Mouse (Mus musculus) heart, embryonic 12.5 days (tissue): Measurements from ENCODE around the gene Cdh18. TPM values are rescaled to one million over a fixed set of nuclear protein-coding genes. Genes with fewer than 3 reads are reported as not detected.
"Not testable (repeated sequence)": the region's sequence is repeated elsewhere in the genome, so short reads cannot be mapped to it uniquely, and the experiment has no call there.

Experiments used
- ATAC-seq: fragments of 200-750 bp; cut with Nextera tagmentation; 2 replicates; pipeline ENCODE4 v1.8.0; 2017; ENCODE audit warnings: moderate TSS enrichment, moderate library complexity; ENCODE audit not compliant: insufficient number of reproducible peaks, low FRiP score
- H3K27ac ChIP-seq: fragments of 300-500 bp; sonication (generic); 2 replicates; pipeline ENCODE4 v1.5.1; 2016; ENCODE audit warnings: mild to moderate bottlenecking, moderate library complexity; ENCODE audit not compliant: poor library complexity, severe bottlenecking
- H3K27me3 ChIP-seq: fragments of 300-500 bp; sonication (generic); replicated peaks from 2 replicates; pipeline ENCODE4 v1.6.1; 2016; ENCODE audit warnings: mild to moderate bottlenecking, moderate library complexity
- H3K36me3 ChIP-seq: fragments of 300-500 bp; sonication (generic); 2 replicates; pipeline ENCODE4 v1.6.1; 2016; ENCODE audit warnings: mild to moderate bottlenecking, moderate library complexity
- H3K4me1 ChIP-seq: fragments of 300-500 bp; sonication (generic); replicated peaks from 2 replicates; pipeline ENCODE4 v1.6.1; 2016; ENCODE audit warnings: mild to moderate bottlenecking
- H3K4me2 ChIP-seq: fragments of 300-500 bp; sonication (generic); 2 replicates; pipeline ENCODE4 v1.6.1; 2016; ENCODE audit warnings: mild to moderate bottlenecking, moderate library complexity
- H3K4me3 ChIP-seq: fragments of 300-500 bp; sonication (generic); 2 replicates; pipeline ENCODE4 v1.5.1; 2016; ENCODE audit warnings: mild to moderate bottlenecking
- H3K9ac ChIP-seq: fragments of 300-500 bp; sonication (generic); 2 replicates; pipeline ENCODE4 v1.6.1; 2016; ENCODE audit warnings: mild to moderate bottlenecking, moderate library complexity
- H3K9me3 ChIP-seq: fragments of 300-500 bp; sonication (generic); replicated peaks from 2 replicates; pipeline ENCODE4 v1.6.1; 2016; ENCODE audit warnings: mild to moderate bottlenecking, moderate library complexity
- WGBS: fragments of 180-500 bp; shearing (Covaris S2); methylation state at CpG from one replicate; pipeline ENCODE4 v1.1.7; 2016; 5-methylcytosine and 5-hydroxymethylcytosine counted together
- polyA plus RNA-seq: library from polyadenylated mRNA; unstranded; fragments of >200 nt; fragmentation: Nextera tagmentation; extraction: Ambion mirVana; gene quantifications from 2 replicates; pipeline ENCODE4 v1.2.1, GENCODE M21; 2016

Cdh18 gene
- polyA plus RNA-seq, 1 experiment from 2014 or later, result 0.10 TPM

GRCm38 (mm10) chr15:23052006-23052405, 503.2 kb downstream of the Cdh18 start:
- WGBS, result 65% methylated on average over 2 of the region's 2 CpGs
- Histone ChIP-seq H3K4me3 (no peak overlapping the region), H3K36me3 (no peaks in the 10 kb centered on the region), H3K27ac (no peak overlapping the region), H3K9ac (no peak overlapping the region), H3K27me3 (no peaks in the 10 kb centered on the region), H3K4me2 (no peak overlapping the region), H3K4me1 (no peaks in the 10 kb centered on the region), H3K9me3 (no peaks in the 10 kb centered on the region)
- ATAC-seq, result no peak

DNA sequence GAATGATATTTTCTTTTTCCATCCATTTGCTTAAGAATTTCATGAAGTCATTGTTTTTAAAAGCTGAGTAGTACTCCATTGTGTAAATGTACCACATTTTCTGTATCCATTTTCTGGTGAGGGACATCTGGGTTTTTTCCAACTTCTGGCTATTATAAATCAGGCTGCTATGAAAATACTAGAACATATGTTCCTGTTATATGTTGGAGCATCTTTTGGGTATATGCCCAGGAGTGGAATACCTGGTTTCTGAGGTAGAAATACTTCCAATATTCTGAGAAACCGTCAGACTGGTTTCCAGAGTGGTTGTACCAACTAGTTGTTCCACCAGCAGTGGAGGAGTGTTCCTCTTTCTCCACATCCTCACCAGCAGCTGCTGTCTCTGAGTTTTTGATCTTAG, 536.5 kb downstream of the Cdh18 start:
- not testable (repeated sequence) for H3K9me3 ChIP-seq, H3K4me2 ChIP-seq
- 71% methylated on average over 1 of the region's 1 CpGs for WGBS

DNA sequence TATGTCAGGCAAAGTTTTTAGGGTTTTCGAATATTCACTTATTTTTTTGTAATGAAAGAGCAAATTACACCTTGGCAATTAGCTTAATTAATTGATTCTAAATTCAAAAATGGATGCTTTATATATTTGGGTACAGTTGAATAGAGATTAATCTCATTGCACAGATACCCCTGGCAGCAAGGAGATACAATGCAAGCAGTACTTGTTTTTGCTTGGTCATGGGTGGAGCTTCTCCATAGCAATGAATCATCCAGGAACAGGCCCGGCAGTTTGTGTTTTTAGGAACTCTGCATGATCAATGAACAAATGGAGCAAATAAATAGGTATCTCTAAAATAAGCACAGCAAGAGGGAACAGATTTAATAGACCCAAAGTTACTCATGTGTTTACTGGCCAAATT, 538.7 kb downstream of the Cdh18 start:
- Histone ChIP-seq H3K36me3 (no peaks in the 10 kb centered on the region), H3K27me3 (no peaks in the 10 kb centered on the region), H3K4me2 (no peak overlapping the region), H3K9ac (no peak overlapping the region), H3K9me3 (no peaks in the 10 kb centered on the region), H3K4me1 (no peaks in the 10 kb centered on the region), H3K27ac (no peak overlapping the region), H3K4me3 (no peak overlapping the region)
- no peak for ATAC-seq
- 71% methylated on average over 2 of the region's 2 CpGs for WGBS

More for the DNA sequence above, 536.5 kb downstream of the Cdh18 start:
- H3K36me3 ChIP-seq, H3K4me1 ChIP-seq, H3K27me3 ChIP-seq, H3K4me3 ChIP-seq, ATAC-seq, H3K27ac ChIP-seq, H3K9ac ChIP-seq: not testable (repeated sequence)

DNA sequence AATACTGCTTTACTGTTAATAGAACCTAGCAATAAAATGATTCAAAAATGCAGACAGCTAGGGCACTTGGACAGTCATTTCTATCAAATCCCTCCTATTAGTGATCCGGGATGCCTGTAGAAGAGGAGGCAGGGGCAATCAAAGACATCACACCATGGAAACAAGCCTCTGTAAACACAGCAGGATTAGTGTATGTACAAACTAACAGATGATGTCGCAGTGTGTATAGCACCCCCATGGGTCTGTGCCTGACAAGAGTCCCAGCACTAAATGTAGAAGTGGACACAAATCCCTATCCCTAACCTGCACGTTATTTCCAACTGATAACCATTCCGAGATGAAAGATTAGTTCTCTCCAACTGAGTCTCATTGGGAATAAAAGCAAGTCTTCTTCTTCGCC, 547.8 kb downstream of the Cdh18 start:
- H3K27me3 ChIP-seq, result no peaks in the 10 kb centered on the region
- H3K36me3 ChIP-seq, result no peaks in the 10 kb centered on the region
- no peak overlapping the region for H3K27ac ChIP-seq
- no peak overlapping the region for H3K4me3 ChIP-seq
- no peak overlapping the region for H3K9ac ChIP-seq
- WGBS, result 75% methylated on average over 5 of the region's 5 CpGs
- no peak overlapping the region for H3K4me2 ChIP-seq
- ATAC-seq, result no peak
- H3K9me3 ChIP-seq, result no peaks in the 10 kb centered on the region
- H3K4me1 ChIP-seq, result no peaks in the 10 kb centered on the region

- H3K27ac ChIP-seq, result no peak overlapping the region
- 51% methylated on average over 5 of the region's 5 CpGs for WGBS
- no peaks in the 10 kb centered on the region for H3K9me3 ChIP-seq
- no peak for ATAC-seq
- no peaks in the 10 kb centered on the region for H3K4me1 ChIP-seq
- no peak overlapping the region for H3K9ac ChIP-seq
- H3K27me3 ChIP-seq, result no peaks in the 10 kb centered on the region
- H3K4me3 ChIP-seq, result no peak overlapping the region
- no peak overlapping the region for H3K4me2 ChIP-seq
- no peaks in the 10 kb centered on the region for H3K36me3 ChIP-seq
Measured at GRCm38 (mm10) chr15:23104668-23105380, 556.0 kb downstream of the Cdh18 start.

DNA sequence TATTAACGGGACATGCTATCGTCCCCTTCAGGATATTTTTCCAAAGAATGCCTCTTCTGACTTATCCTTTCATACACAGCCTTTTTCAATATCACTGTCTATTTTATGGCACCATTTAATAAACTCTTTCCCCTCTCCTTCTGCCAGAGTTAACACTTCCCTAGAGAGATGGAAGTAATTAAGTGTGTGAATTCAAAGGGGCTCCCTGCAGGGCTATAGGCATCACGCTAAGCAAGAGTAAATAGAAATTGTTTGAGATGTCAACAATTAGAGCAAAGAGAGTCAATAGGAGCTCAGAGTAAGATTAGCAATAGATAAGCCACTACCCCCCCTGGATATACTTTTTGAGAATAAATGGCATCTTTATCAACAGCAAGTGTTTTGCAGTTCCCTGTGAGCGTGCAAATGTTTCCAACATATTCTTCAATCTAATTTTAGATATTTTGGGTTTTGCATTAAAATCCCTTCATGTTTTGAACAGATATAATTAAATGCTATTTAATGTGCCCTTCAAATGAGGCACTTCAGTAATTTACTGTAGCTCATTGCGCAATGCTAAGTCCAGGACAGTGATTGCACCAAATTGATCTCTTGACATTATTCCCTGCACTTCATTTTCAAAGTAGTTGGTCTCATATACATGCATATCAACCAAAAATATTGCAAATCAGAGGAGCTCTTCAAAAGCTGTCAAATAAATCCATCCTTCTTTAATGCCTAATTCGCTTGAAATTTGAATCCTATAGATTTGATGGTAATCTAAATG, 586.3 kb downstream of the Cdh18 start:
- Histone ChIP-seq H3K4me3 (no peak overlapping the region), H3K9me3 (no peaks in the 10 kb centered on the region), H3K9ac (no peak overlapping the region), H3K36me3 (no peaks in the 10 kb centered on the region), H3K27me3 (no peaks in the 10 kb centered on the region), H3K4me2 (no peak overlapping the region), H3K27ac (no peak overlapping the region), H3K4me1 (no peaks in the 10 kb centered on the region)
- 71% methylated on average over 6 of the region's 6 CpGs for WGBS
- ATAC-seq, result no peak

GRCm38 (mm10) chr15:23136971-23137370, 588.1 kb downstream of the Cdh18 start:
- no peak overlapping the region for H3K27ac ChIP-seq
- WGBS, result 77% methylated on average over 3 of the region's 3 CpGs
- no peak for ATAC-seq

GRCm38 (mm10) chr15:23142907-23143306, 594.1 kb downstream of the Cdh18 start:
- H3K27ac ChIP-seq, H3K9ac ChIP-seq, H3K4me2 ChIP-seq, H3K4me3 ChIP-seq, H3K4me1 ChIP-seq, H3K36me3 ChIP-seq, ATAC-seq, H3K9me3 ChIP-seq, H3K27me3 ChIP-seq: not testable (repeated sequence)
- 17% methylated on average over 1 of the region's 1 CpGs for WGBS

More at GRCm38 (mm10) chr15:23136971-23137370, 588.1 kb downstream of the Cdh18 start:
- Histone ChIP-seq H3K4me1 (no peaks in the 10 kb centered on the region), H3K4me2 (no peak overlapping the region), H3K36me3 (no peaks in the 10 kb centered on the region), H3K9me3 (no peaks in the 10 kb centered on the region), H3K4me3 (no peak overlapping the region), H3K27me3 (no peaks in the 10 kb centered on the region), H3K9ac (no peak overlapping the region)

DNA sequence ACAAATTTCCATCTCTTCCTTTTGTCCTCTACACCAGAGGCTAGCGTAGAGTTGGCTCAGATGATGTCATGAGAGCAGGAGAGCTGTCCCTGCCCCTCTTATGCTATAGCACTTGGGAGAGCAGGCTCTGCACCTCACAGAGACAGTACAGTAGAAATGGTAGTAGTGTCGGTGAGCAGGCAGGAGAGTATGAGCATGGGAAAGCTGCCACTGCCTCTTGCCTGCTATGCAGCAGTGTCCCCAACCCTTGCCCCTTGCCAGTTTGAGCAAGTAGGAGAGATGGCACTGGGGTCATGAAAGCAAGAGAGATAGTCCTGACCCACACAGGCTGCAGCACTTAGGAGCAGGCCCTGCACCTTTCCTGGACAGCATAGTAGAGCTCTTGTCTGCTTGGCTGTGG, 607.1 kb downstream of the Cdh18 start:
- Histone ChIP-seq H3K9me3 (no peaks in the 10 kb centered on the region), H3K27me3 (no peaks in the 10 kb centered on the region), H3K4me3 (no peak overlapping the region), H3K4me2 (no peak overlapping the region), H3K27ac (no peak overlapping the region), H3K36me3 (no peaks in the 10 kb centered on the region), H3K9ac (no peak overlapping the region), H3K4me1 (no peaks in the 10 kb centered on the region)
- 80% methylated on average over 2 of the region's 2 CpGs for WGBS
- ATAC-seq, result no peak

GRCm38 (mm10) chr15:23164869-23165268, 616.0 kb downstream of the Cdh18 start:
- no peaks in the 10 kb centered on the region for H3K36me3 ChIP-seq
- no peak overlapping the region for H3K27ac ChIP-seq
- no peaks in the 10 kb centered on the region for H3K27me3 ChIP-seq
- H3K4me2 ChIP-seq, result no peak overlapping the region
- no peaks in the 10 kb centered on the region for H3K4me1 ChIP-seq
- no peaks in the 10 kb centered on the region for H3K9me3 ChIP-seq
- WGBS, result 80% methylated on average over 4 of the region's 4 CpGs
- ATAC-seq, result no peak
- H3K4me3 ChIP-seq, result no peak overlapping the region
- no peak overlapping the region for H3K9ac ChIP-seq

GRCm38 (mm10) chr15:23174623-23175022, 625.8 kb downstream of the Cdh18 start:
- H3K36me3 ChIP-seq, result no peaks in the 10 kb centered on the region
- no peak overlapping the region for H3K9ac ChIP-seq
- no peak overlapping the region for H3K27ac ChIP-seq
- no peaks in the 10 kb centered on the region for H3K9me3 ChIP-seq
- H3K4me3 ChIP-seq, result no peak overlapping the region
- no peaks in the 10 kb centered on the region for H3K27me3 ChIP-seq
- 64% methylated on average over 5 of the region's 5 CpGs for WGBS
- no peak overlapping the region for H3K4me2 ChIP-seq
- ATAC-seq, result no peak
- no peaks in the 10 kb centered on the region for H3K4me1 ChIP-seq
